Mouse (Mus musculus): ENCODE measurements around the gene Mavs. TPM values are rescaled to one million over a fixed set of nuclear protein-coding genes. Genes with fewer than 3 reads are reported as not detected.
A peak's percentile ranks its signal among the peaks of the same experiment; 100 is the strongest.

The Mavs gene
- polyA plus RNA-seq, 2 experiments = 25.9 TPM

DNA sequence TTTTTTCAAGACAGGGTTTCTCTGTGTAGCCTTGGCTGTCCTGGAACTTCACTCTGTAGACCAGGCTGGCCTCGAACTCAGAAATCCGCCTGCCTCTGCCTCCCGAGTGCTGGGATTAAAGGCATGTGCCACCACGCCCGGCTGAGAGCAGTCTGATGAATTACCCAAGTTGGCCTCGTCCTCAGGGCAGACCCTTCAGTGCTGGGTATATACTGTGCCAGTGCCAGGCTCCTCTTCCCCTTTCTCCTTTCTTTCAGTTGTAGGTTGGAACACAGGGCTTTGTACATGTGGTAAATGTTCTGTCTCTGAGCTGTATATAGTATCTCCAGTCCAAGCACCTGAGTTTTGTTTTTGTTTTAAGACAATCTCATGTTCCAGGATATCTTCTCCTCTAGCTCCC is 30.2 kb downstream of the Mavs start:
- peak overlapping the region; percentile 95 for H3K4me2 ChIP-seq (ENCODE audit: low read depth)
- peak overlapping the region; percentile 99 for H3K9ac ChIP-seq (replicated peaks)
- H3K4me3 ChIP-seq (ENCODE audit: insufficient read depth in 1 of 2, low read depth in 2 of 2, low read length in 2 of 2) = peak overlapping the region; percentile 94 to 97
- peaks cover 8% of the 10 kb centered on the region for H3K36me3 ChIP-seq (replicated peaks; ENCODE audit: control insufficient read depth, insufficient read depth, low read depth)
- H3K4me1 ChIP-seq (replicated peaks; ENCODE audit: control insufficient read depth in 2 of 2, insufficient read depth in 2 of 2, low read length in 1 of 2) = peaks cover 31 to 42% of the 10 kb centered on the region in 2 experiments
- whole genome bisulfite sequencing (ENCODE audit: insufficient replicate concordance) = 41% methylated on average over 6 of the region's 6 CpGs
- H3K27ac ChIP-seq = peak overlapping the region; percentile 99
- DNase-seq (ENCODE audit: low read depth in 3 of 3, low spot score in 3 of 3) (no peak), ATAC-seq (ENCODE audit: insufficient read depth) (no peak)
- H3K9me3 ChIP-seq (ENCODE audit: control insufficient read depth, low read length) = no peaks in the 10 kb centered on the region
- no peak for TF ChIP-seq CTCF (IDR thresholded peaks at IDR 0.05; ENCODE audit: low read depth)
- no peak for TF ChIP-seq EP300 (IDR thresholded peaks at IDR 0.05; ENCODE audit: low read depth)
- no peaks in the 10 kb centered on the region for H3K27me3 ChIP-seq (ENCODE audit: control insufficient read depth, insufficient read depth, low read length)

DNA sequence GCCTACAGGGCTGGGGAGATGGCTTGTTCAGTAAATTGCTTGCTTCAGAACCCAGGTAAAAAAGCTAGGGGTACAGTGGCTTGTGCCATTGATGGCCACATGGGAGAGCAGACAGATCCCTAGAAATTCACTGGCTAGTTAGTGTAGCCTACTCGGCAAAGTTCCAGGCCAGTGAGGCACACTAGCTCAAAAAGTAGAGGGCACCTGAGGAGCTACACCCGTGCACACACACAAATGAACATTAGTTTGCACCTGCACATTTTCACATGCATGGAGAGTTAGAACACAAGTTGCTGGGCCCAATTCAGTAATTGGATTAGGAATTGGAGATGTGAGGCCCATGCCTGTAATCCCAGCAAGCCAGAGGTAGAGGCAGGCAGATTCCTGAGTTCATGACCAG is 31.2 kb downstream of the Mavs start:
- no peak overlapping the region; the same call in 1 of the 2 replicates for H3K27ac ChIP-seq
- no peak for ATAC-seq (ENCODE audit: insufficient read depth)
- H3K4me1 ChIP-seq (replicated peaks; ENCODE audit: control insufficient read depth in 2 of 2, insufficient read depth in 2 of 2, low read length in 1 of 2) = peaks cover 27 to 34% of the 10 kb centered on the region in 2 experiments
- no peaks in the 10 kb centered on the region for H3K9me3 ChIP-seq (ENCODE audit: control insufficient read depth, low read length)
- no peak for TF ChIP-seq EP300 (IDR thresholded peaks at IDR 0.05; ENCODE audit: low read depth)
- 80% methylated on average over 2 of the region's 2 CpGs for WGBS (ENCODE audit: insufficient replicate concordance)
- H3K9ac ChIP-seq (replicated peaks) = peak overlapping the region; percentile 99
- DNase-seq (ENCODE audit: low read depth in 3 of 3, low spot score in 3 of 3) = no peak
- peak overlapping the region in 1 of 2 experiments; percentile 94; a peak in 2 of 4 replicates for H3K4me3 ChIP-seq (ENCODE audit: insufficient read depth in 1 of 2, low read depth in 2 of 2, low read length in 2 of 2)
- H3K36me3 ChIP-seq (replicated peaks; ENCODE audit: control insufficient read depth, insufficient read depth, low read depth) = peaks cover 8% of the 10 kb centered on the region
- H3K4me2 ChIP-seq (ENCODE audit: low read depth) = peak overlapping the region; percentile 95
- no peaks in the 10 kb centered on the region for H3K27me3 ChIP-seq (ENCODE audit: control insufficient read depth, insufficient read depth, low read length)

DNA sequence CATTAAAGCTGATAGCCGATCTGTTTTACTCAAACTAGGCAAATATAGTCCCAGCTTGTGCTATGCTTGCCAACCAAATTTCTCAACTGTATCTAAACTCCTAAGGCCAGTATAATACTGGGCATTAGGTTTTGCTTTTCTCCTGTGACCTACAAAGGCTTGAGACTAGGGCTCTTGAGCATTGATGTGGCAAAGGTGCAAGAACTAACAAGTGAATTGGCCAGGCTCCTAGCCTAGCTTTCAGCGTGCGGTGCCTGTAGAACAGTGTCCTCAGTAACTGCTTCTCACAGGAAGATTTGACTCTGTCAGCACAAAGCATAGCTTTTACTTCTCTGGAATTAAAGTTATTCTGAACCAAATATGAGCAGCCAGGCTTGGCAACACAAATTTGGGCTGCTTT is 41.6 kb downstream of the Mavs start:
- no peaks in the 10 kb centered on the region for H3K27me3 ChIP-seq (ENCODE audit: control insufficient read depth, insufficient read depth, low read length)
- H3K4me1 ChIP-seq (replicated peaks; ENCODE audit: control insufficient read depth in 2 of 2, insufficient read depth in 2 of 2, low read length in 1 of 2) = no peaks in the 10 kb centered on the region
- H3K27ac ChIP-seq = no peak overlapping the region
- TF ChIP-seq CTCF (IDR thresholded peaks at IDR 0.05; ENCODE audit: low read depth) (no peak), EP300 (IDR thresholded peaks at IDR 0.05; ENCODE audit: low read depth) (no peak)
- WGBS (ENCODE audit: insufficient replicate concordance) = 95% methylated on average over 3 of the region's 3 CpGs
- H3K36me3 ChIP-seq (replicated peaks; ENCODE audit: control insufficient read depth, insufficient read depth, low read depth) = peaks cover 63% of the 10 kb centered on the region
- ATAC-seq (ENCODE audit: insufficient read depth) (no peak), DNase-seq (ENCODE audit: low read depth in 3 of 3, low spot score in 3 of 3) (no peak)
- H3K4me3 ChIP-seq (ENCODE audit: insufficient read depth in 1 of 2, low read depth in 2 of 2, low read length in 2 of 2) = no peak overlapping the region
- no peak overlapping the region for H3K4me2 ChIP-seq (ENCODE audit: low read depth)
- no peak overlapping the region for H3K9ac ChIP-seq (replicated peaks)
- no peaks in the 10 kb centered on the region for H3K9me3 ChIP-seq (ENCODE audit: control insufficient read depth, low read length)

DNA sequence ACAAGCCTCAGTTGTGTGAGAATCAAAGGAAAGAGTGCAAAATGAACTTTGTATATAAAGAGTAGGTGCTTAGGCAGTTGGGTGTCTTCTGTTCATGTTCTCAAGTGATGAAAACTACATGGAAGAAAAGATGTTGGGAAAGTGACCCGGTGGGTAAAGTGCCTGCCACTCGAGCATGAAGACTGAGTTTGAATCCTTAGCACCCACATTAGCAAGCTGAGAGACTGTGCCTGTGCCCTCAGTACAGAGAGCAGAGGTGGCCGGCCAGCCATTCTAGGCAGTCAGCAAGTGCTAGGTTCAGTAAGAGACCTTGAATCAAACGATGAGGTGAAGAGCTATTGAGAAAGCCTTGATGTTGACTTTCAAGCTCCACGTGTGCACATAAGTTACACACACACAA is 42.9 kb downstream of the Mavs start:
- H3K9me3 ChIP-seq (ENCODE audit: control insufficient read depth, low read length) = no peaks in the 10 kb centered on the region
- no peak overlapping the region for H3K4me3 ChIP-seq (ENCODE audit: insufficient read depth in 1 of 2, low read depth in 2 of 2, low read length in 2 of 2)
- H3K4me1 ChIP-seq (replicated peaks; ENCODE audit: control insufficient read depth in 2 of 2, insufficient read depth in 2 of 2, low read length in 1 of 2) = no peaks in the 10 kb centered on the region
- H3K9ac ChIP-seq (replicated peaks) = no peak overlapping the region
- ATAC-seq (ENCODE audit: insufficient read depth) (no peak), DNase-seq (ENCODE audit: low read depth in 3 of 3, low spot score in 3 of 3) (no peak)
- WGBS (ENCODE audit: insufficient replicate concordance) = 77% methylated on average over 5 of the region's 5 CpGs
- H3K27ac ChIP-seq = no peak overlapping the region
- TF ChIP-seq EP300 (IDR thresholded peaks at IDR 0.05; ENCODE audit: low read depth) (no peak), CTCF (IDR thresholded peaks at IDR 0.05; ENCODE audit: low read depth) (no peak)
- no peaks in the 10 kb centered on the region for H3K27me3 ChIP-seq (ENCODE audit: control insufficient read depth, insufficient read depth, low read length)
- H3K4me2 ChIP-seq (ENCODE audit: low read depth) = no peak overlapping the region
- peaks cover 72% of the 10 kb centered on the region for H3K36me3 ChIP-seq (replicated peaks; ENCODE audit: control insufficient read depth, insufficient read depth, low read depth)

DNA sequence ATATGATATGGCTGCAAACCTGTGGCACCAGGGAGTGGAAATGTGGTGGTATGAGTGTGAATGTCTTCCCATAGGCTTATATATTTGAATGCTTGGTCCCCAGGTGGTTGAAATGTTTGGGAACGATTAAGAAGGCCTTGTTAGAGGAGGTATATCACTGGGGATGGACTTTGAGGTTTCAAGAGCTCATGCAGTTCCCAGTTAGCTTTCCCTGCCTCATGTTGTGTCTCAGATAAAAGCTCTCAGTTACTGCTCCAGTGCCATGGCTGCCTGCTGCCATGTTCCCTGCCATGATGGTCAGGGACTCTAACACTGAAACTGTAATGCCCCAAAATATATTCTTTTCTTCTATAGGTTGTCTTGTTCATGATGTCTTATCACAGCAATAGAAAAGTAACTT is 47.7 kb downstream of the Mavs start:
- H3K4me2 ChIP-seq (ENCODE audit: low read depth) = no peak overlapping the region
- no peak overlapping the region for H3K9ac ChIP-seq (replicated peaks)
- no peaks in the 10 kb centered on the region for H3K4me1 ChIP-seq (replicated peaks; ENCODE audit: control insufficient read depth in 2 of 2, insufficient read depth in 2 of 2, low read length in 1 of 2)
- H3K4me3 ChIP-seq (ENCODE audit: insufficient read depth in 1 of 2, low read depth in 2 of 2, low read length in 2 of 2) = no peak overlapping the region
- ATAC-seq (ENCODE audit: insufficient read depth) (no peak), DNase-seq (ENCODE audit: low read depth in 3 of 3, low spot score in 3 of 3) (no peak)
- no peak for TF ChIP-seq EP300 (IDR thresholded peaks at IDR 0.05; ENCODE audit: low read depth)
- TF ChIP-seq CTCF (IDR thresholded peaks at IDR 0.05; ENCODE audit: low read depth) = no peak
- H3K27ac ChIP-seq = no peak overlapping the region
- no peaks in the 10 kb centered on the region for H3K9me3 ChIP-seq (ENCODE audit: control insufficient read depth, low read length)
- WGBS (ENCODE audit: insufficient replicate concordance) = 72% methylated on average over 1 of the region's 1 CpGs
- no peaks in the 10 kb centered on the region for H3K27me3 ChIP-seq (ENCODE audit: control insufficient read depth, insufficient read depth, low read length)
- peaks cover 67% of the 10 kb centered on the region for H3K36me3 ChIP-seq (replicated peaks; ENCODE audit: control insufficient read depth, insufficient read depth, low read depth)
